Mouse (Mus musculus) heart, embryonic 12.5 days (tissue): ENCODE measurements around the gene Cry2. TPM values are rescaled to one million over a fixed set of nuclear protein-coding genes. Genes with fewer than 3 reads are reported as not detected.
"Not testable (repeated sequence)": the region's sequence is repeated elsewhere in the genome, so short reads cannot be mapped to it uniquely, and the experiment has no call there.

Source experiments
- ATAC-seq: fragments of 200-750 bp; cut with Nextera tagmentation; 2 replicates; pipeline ENCODE4 v1.8.0; 2017; ENCODE audit warnings: moderate TSS enrichment, moderate library complexity; ENCODE audit not compliant: insufficient number of reproducible peaks, low FRiP score
- H3K27ac ChIP-seq: fragments of 300-500 bp; sonication (generic); 2 replicates; pipeline ENCODE4 v1.5.1; 2016; ENCODE audit warnings: mild to moderate bottlenecking, moderate library complexity; ENCODE audit not compliant: poor library complexity, severe bottlenecking
- H3K27me3 ChIP-seq: fragments of 300-500 bp; sonication (generic); replicated peaks from 2 replicates; pipeline ENCODE4 v1.6.1; 2016; ENCODE audit warnings: mild to moderate bottlenecking, moderate library complexity
- H3K36me3 ChIP-seq: fragments of 300-500 bp; sonication (generic); 2 replicates; pipeline ENCODE4 v1.6.1; 2016; ENCODE audit warnings: mild to moderate bottlenecking, moderate library complexity
- H3K4me1 ChIP-seq: fragments of 300-500 bp; sonication (generic); replicated peaks from 2 replicates; pipeline ENCODE4 v1.6.1; 2016; ENCODE audit warnings: mild to moderate bottlenecking
- H3K4me2 ChIP-seq: fragments of 300-500 bp; sonication (generic); 2 replicates; pipeline ENCODE4 v1.6.1; 2016; ENCODE audit warnings: mild to moderate bottlenecking, moderate library complexity
- H3K4me3 ChIP-seq: fragments of 300-500 bp; sonication (generic); 2 replicates; pipeline ENCODE4 v1.5.1; 2016; ENCODE audit warnings: mild to moderate bottlenecking
- H3K9ac ChIP-seq: fragments of 300-500 bp; sonication (generic); 2 replicates; pipeline ENCODE4 v1.6.1; 2016; ENCODE audit warnings: mild to moderate bottlenecking, moderate library complexity
- H3K9me3 ChIP-seq: fragments of 300-500 bp; sonication (generic); replicated peaks from 2 replicates; pipeline ENCODE4 v1.6.1; 2016; ENCODE audit warnings: mild to moderate bottlenecking, moderate library complexity
- WGBS: fragments of 180-500 bp; shearing (Covaris S2); methylation state at CpG from one replicate; pipeline ENCODE4 v1.1.7; 2016; 5-methylcytosine and 5-hydroxymethylcytosine counted together
- polyA plus RNA-seq: library from polyadenylated mRNA; unstranded; fragments of >200 nt; fragmentation: Nextera tagmentation; extraction: Ambion mirVana; gene quantifications from 2 replicates; pipeline ENCODE4 v1.2.1, GENCODE M21; 2016

The Cry2 gene
- polyA plus RNA-seq, 1 experiment from 2014 or later, result 28.0 TPM

DNA sequence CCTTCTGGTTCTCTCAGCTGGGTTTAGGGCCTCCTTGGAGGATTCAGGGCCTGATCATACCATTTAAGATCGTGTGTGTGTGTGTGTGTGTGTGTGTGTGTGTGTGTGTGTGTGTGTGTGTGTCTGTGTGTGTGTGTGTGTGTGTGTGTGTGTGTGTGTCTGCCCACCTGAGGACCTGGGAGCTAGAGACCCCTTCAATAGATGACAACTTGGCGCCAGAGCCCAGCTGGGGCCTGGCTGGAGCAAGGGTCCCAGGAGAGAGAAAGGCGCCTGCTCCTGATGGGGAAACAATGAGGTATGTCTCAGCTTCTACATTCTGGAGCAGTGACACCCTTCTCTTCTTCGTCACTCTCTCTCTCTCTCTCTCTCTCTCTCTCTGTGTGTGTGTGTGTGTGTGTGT is 34.0 kb downstream of the Cry2 start:
- H3K27me3 ChIP-seq, result peaks cover 43% of the 10 kb centered on the region
- ATAC-seq, H3K4me2 ChIP-seq: not testable (repeated sequence)

DNA sequence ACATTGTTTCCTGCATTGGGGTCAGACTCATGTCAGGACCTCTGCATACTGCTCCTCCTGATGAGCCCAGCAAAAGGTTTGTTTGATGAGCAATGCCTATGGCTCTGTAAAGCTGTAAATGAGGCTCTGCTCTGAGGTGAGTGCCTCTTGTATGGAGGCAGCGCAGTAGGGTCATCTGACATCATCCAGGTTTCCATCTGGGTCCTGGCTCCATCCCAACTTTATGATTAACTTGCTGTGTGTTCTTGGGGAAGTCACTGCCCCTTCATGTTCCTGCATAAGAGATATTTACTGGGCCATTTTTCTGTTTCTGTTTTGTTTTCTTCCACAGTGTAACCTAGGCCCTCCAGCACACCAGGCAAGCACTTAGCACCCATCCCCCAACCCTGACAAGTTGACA is 36.4 kb downstream of the Cry2 start:
- no peak overlapping the region for H3K9ac ChIP-seq
- WGBS, result 73% methylated on average over 1 of the region's 1 CpGs
- no peaks in the 10 kb centered on the region for H3K36me3 ChIP-seq
- H3K27me3 ChIP-seq, result peaks cover 65% of the 10 kb centered on the region
- H3K27ac ChIP-seq, result no peak overlapping the region
- no peak for ATAC-seq
- peaks cover 7% of the 10 kb centered on the region for H3K4me1 ChIP-seq
- no peak overlapping the region for H3K4me3 ChIP-seq
- no peaks in the 10 kb centered on the region for H3K9me3 ChIP-seq
- H3K4me2 ChIP-seq, result no peak overlapping the region

More for the DNA sequence above, 34.0 kb downstream of the Cry2 start:
- H3K9ac ChIP-seq, H3K4me1 ChIP-seq, H3K4me3 ChIP-seq, H3K9me3 ChIP-seq, H3K27ac ChIP-seq: not testable (repeated sequence)
- peaks cover 13% of the 10 kb centered on the region for H3K36me3 ChIP-seq
- WGBS, result 62% methylated on average over 4 of the region's 4 CpGs

DNA sequence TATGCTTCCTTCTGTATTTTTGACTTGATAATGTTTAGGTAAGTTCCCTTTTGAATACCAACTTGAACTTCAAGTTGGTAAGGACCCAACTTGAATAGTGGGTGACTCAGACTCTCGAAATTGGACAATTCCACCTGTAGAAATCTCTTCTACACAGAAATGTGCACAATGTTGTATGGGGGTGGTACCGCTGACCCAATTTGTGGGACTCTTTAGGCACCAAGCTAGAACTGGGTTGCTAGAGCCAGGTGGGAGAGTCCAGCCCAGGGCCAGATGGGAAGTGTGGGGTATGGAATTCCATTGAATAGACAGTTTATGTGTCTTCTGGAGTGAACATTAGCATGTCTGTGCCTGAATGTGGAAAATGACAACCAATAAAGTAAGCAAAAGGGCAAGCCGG is 38.3 kb downstream of the Cry2 start:
- peaks cover 12% of the 10 kb centered on the region for H3K4me1 ChIP-seq
- H3K36me3 ChIP-seq, result no peaks in the 10 kb centered on the region
- H3K27ac ChIP-seq, result no peak overlapping the region
- no peaks in the 10 kb centered on the region for H3K9me3 ChIP-seq
- no peak overlapping the region for H3K4me3 ChIP-seq
- ATAC-seq, result no peak
- WGBS, result 79% methylated on average over 3 of the region's 3 CpGs
- H3K4me2 ChIP-seq, result no peak overlapping the region
- peaks cover 78% of the 10 kb centered on the region for H3K27me3 ChIP-seq
- no peak overlapping the region for H3K9ac ChIP-seq

DNA sequence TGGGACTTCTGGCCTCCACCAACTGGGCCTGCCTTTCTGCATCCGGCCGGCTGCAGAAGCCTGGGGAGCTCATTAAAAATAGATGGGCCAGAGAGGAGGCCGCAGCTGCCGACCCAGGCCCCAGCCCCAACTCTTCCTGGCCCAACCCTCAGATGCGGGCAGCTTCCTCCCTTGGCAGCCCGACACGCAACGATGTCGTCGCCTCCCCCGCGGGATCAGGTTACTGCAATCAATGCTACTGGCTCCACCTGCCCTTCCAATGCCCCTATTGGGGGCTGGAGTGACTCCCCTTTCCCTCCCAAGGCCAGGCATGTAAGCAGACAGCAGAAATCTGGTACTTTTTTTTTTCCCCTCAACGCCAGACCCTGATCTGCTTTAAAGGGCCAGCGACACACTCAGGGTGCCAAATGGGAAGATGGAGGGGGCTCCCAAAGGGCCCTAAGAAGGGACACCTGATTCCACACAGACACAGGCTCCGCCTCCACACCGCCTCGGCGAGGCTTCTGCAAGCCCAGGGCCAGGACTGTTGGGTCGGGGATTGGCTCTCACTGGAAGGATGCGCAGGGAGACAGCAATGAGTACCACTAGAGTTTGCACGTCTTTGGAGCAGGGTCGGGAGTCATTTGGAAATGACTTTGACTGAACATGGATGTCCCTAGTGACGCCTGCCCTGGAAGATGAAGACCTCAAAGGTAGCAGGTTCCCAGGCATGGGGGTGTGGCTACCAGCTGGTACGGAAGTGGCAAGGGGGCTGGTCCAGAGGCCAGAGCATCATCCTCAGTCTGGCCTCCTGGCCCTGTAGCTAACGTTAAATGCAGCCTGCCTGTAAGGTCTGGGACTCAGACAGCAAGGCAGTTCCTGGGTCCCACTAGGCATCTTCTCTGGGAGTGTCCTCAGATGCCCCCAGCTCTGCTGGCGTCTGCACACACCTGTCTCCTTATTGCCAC is 41.3 kb downstream of the Cry2 start:
- Histone ChIP-seq H3K36me3 (no peaks in the 10 kb centered on the region), H3K9ac (peak overlapping the region; percentile 35; the same call in 1 of the 2 replicates), H3K27ac (no peak overlapping the region), H3K9me3 (no peaks in the 10 kb centered on the region), H3K4me2 (peak overlapping the region; percentile 53), H3K4me1 (peaks cover 25% of the 10 kb centered on the region), H3K4me3 (peak overlapping the region; percentile 27), H3K27me3 (peaks cover 77% of the 10 kb centered on the region)
- WGBS, result 5% methylated on average over 26 of the region's 26 CpGs
- no peak for ATAC-seq

DNA sequence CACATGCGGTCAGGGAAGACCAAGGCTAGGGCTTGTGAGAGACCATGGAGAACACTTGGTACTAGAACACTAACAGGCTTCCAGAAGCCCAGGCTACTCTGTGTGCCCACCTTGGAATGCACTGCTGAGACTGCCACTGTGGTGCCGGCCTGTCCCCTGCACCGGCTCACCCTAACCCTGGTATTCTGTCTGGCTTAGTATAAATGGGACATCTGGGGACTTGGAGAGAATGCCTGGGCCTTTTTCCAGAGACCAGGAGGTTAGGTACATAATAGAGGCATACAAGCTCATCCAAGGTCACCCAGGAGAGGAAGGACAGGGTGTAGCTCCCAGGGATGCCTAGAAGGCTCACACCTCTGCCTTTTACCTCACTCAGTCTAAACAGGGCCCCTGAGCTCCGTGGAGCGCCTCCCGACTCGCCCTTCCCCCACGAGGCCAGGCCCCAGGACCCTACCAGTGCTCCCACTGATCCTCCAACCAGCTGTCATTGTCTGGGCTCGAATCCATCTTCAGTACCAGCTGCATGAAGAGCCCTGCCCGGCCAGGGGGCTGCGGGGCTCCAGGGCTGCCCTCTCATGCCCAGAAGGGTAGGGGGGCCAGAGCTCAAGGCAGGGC is 42.0 kb downstream of the Cry2 start:
- peaks cover 25% of the 10 kb centered on the region for H3K4me1 ChIP-seq
- WGBS, result 33% methylated on average over 11 of the region's 11 CpGs
- H3K27me3 ChIP-seq, result peaks cover 78% of the 10 kb centered on the region
- H3K4me3 ChIP-seq, result peak overlapping the region; percentile 27
- ATAC-seq, result no peak
- peak overlapping the region; percentile 35; the same call in 1 of the 2 replicates for H3K9ac ChIP-seq
- no peaks in the 10 kb centered on the region for H3K9me3 ChIP-seq
- peak overlapping the region; percentile 53 for H3K4me2 ChIP-seq
- no peaks in the 10 kb centered on the region; the same call in 1 of the 2 replicates for H3K36me3 ChIP-seq
- H3K27ac ChIP-seq, result no peak overlapping the region

DNA sequence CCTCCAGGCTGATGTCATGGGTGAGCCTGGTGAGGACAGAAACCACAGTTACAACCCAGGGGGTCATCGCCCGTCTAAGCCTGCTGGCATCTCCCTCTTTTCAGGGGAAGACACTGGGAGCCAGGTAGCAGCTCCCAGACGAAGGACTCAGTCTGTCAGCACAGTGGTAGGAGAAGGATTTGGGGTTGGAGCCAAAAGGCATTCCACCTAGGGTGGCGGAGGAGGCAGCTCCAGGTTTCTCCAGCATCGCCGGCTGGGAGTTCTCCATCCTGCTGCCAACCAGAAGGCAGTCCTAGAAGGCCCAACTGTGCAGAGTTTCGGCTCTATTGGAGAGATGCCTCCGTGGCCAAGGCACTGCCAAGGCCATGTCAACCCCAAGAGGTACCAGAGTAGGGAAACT is 42.7 kb downstream of the Cry2 start:
- H3K27ac ChIP-seq, result no peak overlapping the region
- H3K9ac ChIP-seq, result no peak overlapping the region
- WGBS, result 79% methylated on average over 8 of the region's 8 CpGs
- no peak overlapping the region for H3K4me3 ChIP-seq
- peaks cover 5% of the 10 kb centered on the region; the same call in 1 of the 2 replicates for H3K36me3 ChIP-seq
- no peak overlapping the region for H3K4me2 ChIP-seq
- H3K27me3 ChIP-seq, result peaks cover 75% of the 10 kb centered on the region
- H3K4me1 ChIP-seq, result peaks cover 25% of the 10 kb centered on the region
- H3K9me3 ChIP-seq, result no peaks in the 10 kb centered on the region
- ATAC-seq, result no peak

DNA sequence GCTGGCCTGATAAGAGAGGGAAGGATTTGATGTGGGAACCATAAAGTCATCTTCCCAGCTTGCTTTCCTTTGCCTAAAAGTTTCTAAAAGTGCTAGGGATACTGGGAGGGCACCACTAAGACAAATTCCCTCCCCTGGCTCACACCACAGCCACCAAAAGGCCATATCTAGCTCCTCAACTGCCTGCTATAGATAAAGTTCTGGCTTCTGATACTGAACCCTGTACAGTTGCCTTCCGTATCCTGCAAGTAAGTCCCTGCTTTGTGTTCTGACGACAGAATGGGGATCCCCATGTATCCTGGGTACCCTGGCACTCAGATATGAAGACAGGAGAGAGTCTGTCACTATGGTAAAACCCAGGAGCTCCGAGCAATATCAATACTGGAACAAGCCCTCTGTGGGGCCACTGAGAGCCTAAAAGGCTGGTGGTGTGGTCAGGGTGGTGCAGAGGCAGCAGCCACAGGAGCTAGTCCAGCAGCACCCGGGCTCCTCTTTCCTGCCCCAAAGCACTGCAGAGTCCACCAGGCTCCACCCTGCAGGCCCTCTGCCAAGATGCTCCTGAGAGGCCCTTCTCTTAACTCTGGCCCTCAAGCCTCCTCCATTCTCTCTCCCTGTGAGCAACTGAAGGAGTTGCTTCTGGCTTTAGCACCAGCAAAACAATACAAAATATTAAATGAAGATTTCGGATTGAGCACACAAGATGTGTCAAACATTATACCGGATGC is 43.5 kb downstream of the Cry2 start:
- no peak for ATAC-seq
- Histone ChIP-seq H3K27ac (no peak overlapping the region), H3K4me2 (no peak overlapping the region), H3K4me1 (peaks cover 25% of the 10 kb centered on the region), H3K9ac (no peak overlapping the region), H3K27me3 (peaks cover 69% of the 10 kb centered on the region), H3K36me3 (peaks cover 10% of the 10 kb centered on the region; the same call in 1 of the 2 replicates), H3K9me3 (no peaks in the 10 kb centered on the region), H3K4me3 (no peak overlapping the region)
- WGBS, result 64% methylated on average over 6 of the region's 6 CpGs

DNA sequence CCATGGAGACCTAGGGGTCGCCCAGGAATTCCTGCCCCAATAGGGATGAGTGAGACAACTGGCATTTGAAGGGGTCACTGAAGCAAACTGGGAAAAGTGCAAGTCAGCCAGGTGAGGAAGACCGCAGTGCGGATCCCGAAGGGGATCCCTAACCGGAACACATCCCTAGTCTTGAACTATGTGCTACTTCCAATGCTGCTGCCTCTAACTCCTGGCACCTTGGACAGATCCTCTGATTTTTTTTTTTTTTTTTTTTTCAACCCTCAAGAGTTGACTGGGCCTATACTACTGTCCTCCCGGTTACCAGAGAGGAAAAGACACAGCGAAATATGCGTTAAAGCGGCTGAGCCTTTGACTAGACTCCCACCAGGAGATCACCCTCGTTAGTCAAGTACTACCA is 44.2 kb downstream of the Cry2 start:
- Histone ChIP-seq H3K27ac (no peak overlapping the region), H3K9me3 (no peaks in the 10 kb centered on the region), H3K36me3 (peaks cover 10% of the 10 kb centered on the region; the same call in 1 of the 2 replicates), H3K27me3 (peaks cover 62% of the 10 kb centered on the region), H3K4me2 (peak overlapping the region; percentile 92), H3K4me1 (peaks cover 25% of the 10 kb centered on the region), H3K9ac (peak overlapping the region; percentile 68; the same call in 1 of the 2 replicates), H3K4me3 (peak overlapping the region; percentile 62)
- ATAC-seq, result no peak
- 7% methylated on average over 10 of the region's 10 CpGs for WGBS

DNA sequence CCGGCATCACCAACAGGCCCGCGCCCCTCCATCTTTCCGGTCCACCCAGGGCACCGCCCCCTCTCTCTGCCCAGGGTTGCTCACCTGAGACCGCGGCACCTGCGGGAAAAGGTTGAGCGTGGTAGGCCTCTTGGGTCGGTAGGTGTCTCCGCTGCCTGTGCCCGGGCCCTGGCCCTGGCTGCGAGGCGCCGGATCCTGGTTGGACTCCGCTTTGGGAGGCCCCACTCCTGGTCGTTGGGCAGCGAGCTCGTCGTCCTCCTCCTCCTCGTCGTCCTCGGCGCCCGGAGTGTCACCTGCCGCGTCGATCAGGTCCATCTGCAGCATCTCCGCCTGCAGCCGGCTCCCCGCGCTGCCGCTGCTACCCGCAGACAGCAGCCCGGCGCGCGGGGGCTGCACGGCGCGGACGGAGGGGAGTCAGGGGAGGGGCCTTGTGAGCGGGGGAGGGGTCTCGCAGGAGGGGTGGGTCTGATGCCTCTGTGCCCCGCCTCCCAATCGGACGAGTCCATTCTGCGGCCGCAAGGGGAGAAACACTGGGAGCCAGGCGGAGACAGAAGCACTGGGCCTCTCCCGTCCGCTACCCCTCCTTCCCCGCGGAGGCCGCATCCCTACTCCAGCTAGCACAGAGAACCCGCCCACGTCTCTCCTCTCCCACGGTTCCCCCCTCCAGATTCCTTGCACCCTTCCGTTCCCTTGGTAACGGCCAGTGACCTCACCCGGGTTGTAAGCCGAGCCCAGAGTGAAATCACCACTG is 44.8 kb downstream of the Cry2 start:
- Histone ChIP-seq H3K4me1 (peaks cover 25% of the 10 kb centered on the region), H3K4me3 (peak overlapping the region; percentile 62), H3K27me3 (peaks cover 59% of the 10 kb centered on the region), H3K9ac (peak overlapping the region; percentile 68), H3K4me2 (peak overlapping the region; percentile 92), H3K27ac (no peak overlapping the region), H3K9me3 (no peaks in the 10 kb centered on the region), H3K36me3 (peaks cover 10% of the 10 kb centered on the region; the same call in 1 of the 2 replicates)
- peak; percentile 80 for ATAC-seq
- under 1% methylated on average over 62 of the region's 62 CpGs for WGBS

DNA sequence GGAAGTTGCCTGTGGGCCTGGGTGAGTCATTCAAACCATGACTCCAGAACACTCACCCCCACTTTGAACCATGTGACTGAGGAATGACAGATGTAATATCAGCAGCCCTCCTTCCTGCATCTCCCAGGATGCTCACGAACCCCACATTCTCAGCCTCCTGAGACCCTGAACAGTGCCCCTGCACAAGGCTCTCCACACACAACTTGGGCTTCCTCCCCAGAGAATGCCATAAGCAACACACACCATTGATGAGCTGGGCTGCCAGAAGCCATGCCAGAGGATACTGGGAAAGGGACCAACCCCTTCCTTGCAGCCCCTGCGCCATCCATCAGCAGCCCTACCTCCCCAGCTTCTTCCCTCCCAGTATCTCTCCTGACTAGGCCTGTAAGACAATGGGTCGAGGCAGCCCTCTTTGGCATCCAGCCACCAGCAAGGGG is 45.7 kb downstream of the Cry2 start:
- H3K36me3 ChIP-seq, result peaks cover 16% of the 10 kb centered on the region
- H3K9me3 ChIP-seq, result no peaks in the 10 kb centered on the region
- peak overlapping the region; percentile 68; the same call in 1 of the 2 replicates for H3K9ac ChIP-seq
- peak overlapping the region; percentile 92 for H3K4me2 ChIP-seq
- ATAC-seq, result no peak
- H3K27me3 ChIP-seq, result peaks cover 49% of the 10 kb centered on the region
- H3K4me1 ChIP-seq, result peaks cover 25% of the 10 kb centered on the region
- no peak overlapping the region for H3K27ac ChIP-seq
- H3K4me3 ChIP-seq, result peak overlapping the region; percentile 62; the same call in 1 of the 2 replicates
- WGBS, result 56% methylated on average over 3 of the region's 3 CpGs
